Mouse (Mus musculus) frontal cortex, adult (tissue): Measurements from ENCODE around the gene Itgad.
"Not testable (repeated sequence)": the region's sequence is repeated elsewhere in the genome, so short reads cannot be mapped to it uniquely, and the experiment has no call there.

Experiments used
- ATAC-seq: cut with Nextera tagmentation; 2 replicates; pipeline ENCODE4 v1.9.2; 2017; ENCODE audit warnings: mild to moderate bottlenecking, moderate library complexity, mixed read lengths; ENCODE audit not compliant: low TSS enrichment

Itgad gene

GRCm38 (mm10) chr7:128154076-128154475 is at the start of gene Itgad:
Gene Itgad (plus strand): TSS chr7:128154376.
- no peak for ATAC-seq

GRCm38 (mm10) chr7:128105246-128105645 is 48.9 kb upstream of the Itgad start:
- peak; percentile 47; the same call in 1 of the 2 replicates for ATAC-seq

GRCm38 (mm10) chr7:128107462-128107861 is 46.7 kb upstream of the Itgad start:
- no peak for ATAC-seq

- no peak for ATAC-seq
Measured at GRCm38 (mm10) chr7:128110314-128110713, 43.9 kb upstream of the Itgad start.

- ATAC-seq = no peak
Measured at GRCm38 (mm10) chr7:128112131-128112530, 42.0 kb upstream of the Itgad start.

- ATAC-seq = no peak
Measured at GRCm38 (mm10) chr7:128114371-128115105, 39.6 kb upstream of the Itgad start.

GRCm38 (mm10) chr7:128115211-128115958 is 38.8 kb upstream of the Itgad start:
- ATAC-seq = no peak

- no peak for ATAC-seq
Measured at GRCm38 (mm10) chr7:128116396-128116795, 37.8 kb upstream of the Itgad start.

- no peak for ATAC-seq
Measured at GRCm38 (mm10) chr7:128119726-128120490, 34.3 kb upstream of the Itgad start.

GRCm38 (mm10) chr7:128128741-128129720 is 25.1 kb upstream of the Itgad start, which contains the start of gene Itgax:
Gene Itgax (plus strand): TSS chr7:128129547.
- ATAC-seq = no peak

- no peak for ATAC-seq
Measured at GRCm38 (mm10) chr7:128132148-128132547, 22.0 kb upstream of the Itgad start.

- no peak for ATAC-seq
Measured at GRCm38 (mm10) chr7:128133596-128133995, 20.6 kb upstream of the Itgad start.

- ATAC-seq = no peak
Measured at GRCm38 (mm10) chr7:128136927-128137326, 17.2 kb upstream of the Itgad start.

- ATAC-seq = no peak
Measured at GRCm38 (mm10) chr7:128139611-128140010, 14.6 kb upstream of the Itgad start.

- ATAC-seq = no peak
Measured at GRCm38 (mm10) chr7:128150970-128151369, 3.2 kb upstream of the Itgad start.

- no peak for ATAC-seq
Measured at GRCm38 (mm10) chr7:128154924-128155323, 748 bp downstream of the Itgad start.

GRCm38 (mm10) chr7:128158688-128159354 is 4.6 kb downstream of the Itgad start:
- not testable (repeated sequence) for ATAC-seq

GRCm38 (mm10) chr7:128164001-128164400 is 9.8 kb downstream of the Itgad start:
- peak; percentile 52 for ATAC-seq

- ATAC-seq = no peak
Measured at GRCm38 (mm10) chr7:128166391-128166790, 12.2 kb downstream of the Itgad start.

GRCm38 (mm10) chr7:128169996-128170395 is 15.8 kb downstream of the Itgad start:
- no peak for ATAC-seq
